Mouse (Mus musculus): ENCODE results near the gene Myl9. TPM values are rescaled to one million over a fixed set of nuclear protein-coding genes. Genes with fewer than 3 reads are reported as not detected.

The Myl9 gene
- polyA plus RNA-seq, 1 experiment from 2014 or later: 83.4 TPM

GRCm38 (mm10) chr2:156743248-156743647, 32.0 kb upstream of the Myl9 start:
- no peaks in the 10 kb centered on the region for H3K27me3 ChIP-seq (ENCODE audit: low read depth, poor library complexity, severe bottlenecking)
- H3K36me3 ChIP-seq: peaks cover 70% of the 10 kb centered on the region
- DNase-seq (ENCODE audit: low spot score): no peak
- no peak overlapping the region for H3K4me3 ChIP-seq
- WGBS: 77% methylated on average over 3 of the region's 3 CpGs
- H3K9me3 ChIP-seq (replicated peaks): no peaks in the 10 kb centered on the region
- peaks cover 19% of the 10 kb centered on the region for H3K4me1 ChIP-seq
- H3K27ac ChIP-seq (replicated peaks): no peak overlapping the region

- DNase-seq (ENCODE audit: low spot score): no peak
- H3K4me3 ChIP-seq: no peak overlapping the region
- no peaks in the 10 kb centered on the region for H3K9me3 ChIP-seq (replicated peaks)
- H3K27ac ChIP-seq (replicated peaks): no peak overlapping the region
- H3K27me3 ChIP-seq (ENCODE audit: low read depth, poor library complexity, severe bottlenecking): no peaks in the 10 kb centered on the region
- H3K4me1 ChIP-seq: peaks cover 19% of the 10 kb centered on the region
- H3K36me3 ChIP-seq: peaks cover 74% of the 10 kb centered on the region
- WGBS: 89% methylated on average over 5 of the region's 5 CpGs
These were observed 30.8 kb upstream of the Myl9 start for GRCm38 (mm10) chr2:156744414-156744813.

- no peak for DNase-seq (ENCODE audit: low spot score)
- Histone ChIP-seq H3K9me3 (replicated peaks) (no peaks in the 10 kb centered on the region), H3K4me3 (no peak overlapping the region), H3K27ac (replicated peaks) (no peak overlapping the region), H3K36me3 (peaks cover 90% of the 10 kb centered on the region), H3K27me3 (ENCODE audit: low read depth, poor library complexity, severe bottlenecking) (no peaks in the 10 kb centered on the region), H3K4me1 (peaks cover 5% of the 10 kb centered on the region)
- WGBS: 97% methylated on average over 3 of the region's 3 CpGs
These were observed 27.9 kb upstream of the Myl9 start for GRCm38 (mm10) chr2:156747315-156747714.

GRCm38 (mm10) chr2:156749687-156750086, 25.5 kb upstream of the Myl9 start:
- no peak overlapping the region for H3K4me3 ChIP-seq
- H3K27me3 ChIP-seq (ENCODE audit: low read depth, poor library complexity, severe bottlenecking): no peaks in the 10 kb centered on the region
- no peaks in the 10 kb centered on the region for H3K4me1 ChIP-seq
- peaks cover 98% of the 10 kb centered on the region for H3K36me3 ChIP-seq
- no peak overlapping the region for H3K27ac ChIP-seq (replicated peaks)
- no peaks in the 10 kb centered on the region for H3K9me3 ChIP-seq (replicated peaks)
- no peak for DNase-seq (ENCODE audit: low spot score)
- WGBS: 91% methylated on average over 8 of the region's 8 CpGs

GRCm38 (mm10) chr2:156756937-156757336, 18.3 kb upstream of the Myl9 start:
- WGBS: 98% methylated on average over 9 of the region's 9 CpGs
- peaks cover 100% of the 10 kb centered on the region for H3K36me3 ChIP-seq
- H3K27ac ChIP-seq (replicated peaks): no peak overlapping the region

GRCm38 (mm10) chr2:156760843-156761505, 14.2 kb upstream of the Myl9 start:
- H3K4me3 ChIP-seq: no peak overlapping the region
- peaks cover 23% of the 10 kb centered on the region for H3K9me3 ChIP-seq (replicated peaks)
- H3K36me3 ChIP-seq: peaks cover 90% of the 10 kb centered on the region
- WGBS: 92% methylated on average over 5 of the region's 5 CpGs
- DNase-seq (ENCODE audit: low spot score): no peak
- H3K27ac ChIP-seq (replicated peaks): no peak overlapping the region
- H3K4me1 ChIP-seq: no peaks in the 10 kb centered on the region
- H3K27me3 ChIP-seq (ENCODE audit: low read depth, poor library complexity, severe bottlenecking): no peaks in the 10 kb centered on the region

More at GRCm38 (mm10) chr2:156756937-156757336, 18.3 kb upstream of the Myl9 start:
- DNase-seq (ENCODE audit: low spot score): no peak
- no peaks in the 10 kb centered on the region for H3K27me3 ChIP-seq (ENCODE audit: low read depth, poor library complexity, severe bottlenecking)
- no peak overlapping the region for H3K4me3 ChIP-seq
- peaks cover 23% of the 10 kb centered on the region for H3K9me3 ChIP-seq (replicated peaks)
- no peaks in the 10 kb centered on the region for H3K4me1 ChIP-seq

GRCm38 (mm10) chr2:156761521-156762278, 13.5 kb upstream of the Myl9 start:
- Histone ChIP-seq H3K36me3 (peaks cover 83% of the 10 kb centered on the region), H3K9me3 (replicated peaks) (peaks cover 22% of the 10 kb centered on the region), H3K27ac (replicated peaks) (no peak overlapping the region), H3K4me3 (no peak overlapping the region), H3K27me3 (ENCODE audit: low read depth, poor library complexity, severe bottlenecking) (no peaks in the 10 kb centered on the region), H3K4me1 (no peaks in the 10 kb centered on the region)
- DNase-seq (ENCODE audit: low spot score): no peak
- WGBS: 94% methylated on average over 17 of the region's 17 CpGs

- Histone ChIP-seq H3K9me3 (replicated peaks) (peaks cover 14% of the 10 kb centered on the region), H3K4me1 (no peaks in the 10 kb centered on the region)
- 91% methylated on average over 21 of the region's 21 CpGs for WGBS
These were observed 12.7 kb upstream of the Myl9 start for GRCm38 (mm10) chr2:156762499-156762898.

GRCm38 (mm10) chr2:156763101-156763500, 12.1 kb upstream of the Myl9 start:
- H3K27ac ChIP-seq (replicated peaks): no peak overlapping the region
- no peak overlapping the region for H3K4me3 ChIP-seq
- WGBS: 94% methylated on average over 11 of the region's 11 CpGs
- H3K9me3 ChIP-seq (replicated peaks): peaks cover 8% of the 10 kb centered on the region
- peaks cover 69% of the 10 kb centered on the region for H3K36me3 ChIP-seq
- H3K4me1 ChIP-seq: no peaks in the 10 kb centered on the region
- no peaks in the 10 kb centered on the region for H3K27me3 ChIP-seq (ENCODE audit: low read depth, poor library complexity, severe bottlenecking)
- no peak for DNase-seq (ENCODE audit: low spot score)

More at GRCm38 (mm10) chr2:156762499-156762898, 12.7 kb upstream of the Myl9 start:
- Histone ChIP-seq H3K4me3 (no peak overlapping the region), H3K27me3 (ENCODE audit: low read depth, poor library complexity, severe bottlenecking) (no peaks in the 10 kb centered on the region), H3K27ac (replicated peaks) (no peak overlapping the region), H3K36me3 (peaks cover 75% of the 10 kb centered on the region)
- DNase-seq (ENCODE audit: low spot score): no peak

GRCm38 (mm10) chr2:156764022-156764421, 11.2 kb upstream of the Myl9 start:
- H3K27me3 ChIP-seq (ENCODE audit: low read depth, poor library complexity, severe bottlenecking): no peaks in the 10 kb centered on the region
- no peaks in the 10 kb centered on the region for H3K4me1 ChIP-seq
- no peak for DNase-seq (ENCODE audit: low spot score)
- 94% methylated on average over 10 of the region's 10 CpGs for WGBS
- no peak overlapping the region for H3K4me3 ChIP-seq
- H3K27ac ChIP-seq (replicated peaks): no peak overlapping the region
- H3K9me3 ChIP-seq (replicated peaks): no peaks in the 10 kb centered on the region
- peaks cover 60% of the 10 kb centered on the region for H3K36me3 ChIP-seq

GRCm38 (mm10) chr2:156764747-156765146, 10.5 kb upstream of the Myl9 start:
- WGBS: 81% methylated on average over 4 of the region's 4 CpGs
- no peak for DNase-seq (ENCODE audit: low spot score)
- Histone ChIP-seq H3K4me1 (no peaks in the 10 kb centered on the region), H3K27ac (replicated peaks) (no peak overlapping the region), H3K27me3 (ENCODE audit: low read depth, poor library complexity, severe bottlenecking) (no peaks in the 10 kb centered on the region), H3K4me3 (no peak overlapping the region), H3K9me3 (replicated peaks) (no peaks in the 10 kb centered on the region), H3K36me3 (peaks cover 52% of the 10 kb centered on the region)

GRCm38 (mm10) chr2:156765593-156765992, 9.6 kb upstream of the Myl9 start:
- Histone ChIP-seq H3K4me3 (no peak overlapping the region), H3K27me3 (ENCODE audit: low read depth, poor library complexity, severe bottlenecking) (no peaks in the 10 kb centered on the region), H3K36me3 (peaks cover 44% of the 10 kb centered on the region), H3K9me3 (replicated peaks) (no peaks in the 10 kb centered on the region), H3K27ac (replicated peaks) (no peak overlapping the region), H3K4me1 (no peaks in the 10 kb centered on the region)
- no peak for DNase-seq (ENCODE audit: low spot score)
- 88% methylated on average over 8 of the region's 8 CpGs for WGBS
